Mouse (Mus musculus): ENCODE results near the gene Fgfr2.
A peak's percentile ranks its signal among the peaks of the same experiment; 100 is the strongest.

DNA sequence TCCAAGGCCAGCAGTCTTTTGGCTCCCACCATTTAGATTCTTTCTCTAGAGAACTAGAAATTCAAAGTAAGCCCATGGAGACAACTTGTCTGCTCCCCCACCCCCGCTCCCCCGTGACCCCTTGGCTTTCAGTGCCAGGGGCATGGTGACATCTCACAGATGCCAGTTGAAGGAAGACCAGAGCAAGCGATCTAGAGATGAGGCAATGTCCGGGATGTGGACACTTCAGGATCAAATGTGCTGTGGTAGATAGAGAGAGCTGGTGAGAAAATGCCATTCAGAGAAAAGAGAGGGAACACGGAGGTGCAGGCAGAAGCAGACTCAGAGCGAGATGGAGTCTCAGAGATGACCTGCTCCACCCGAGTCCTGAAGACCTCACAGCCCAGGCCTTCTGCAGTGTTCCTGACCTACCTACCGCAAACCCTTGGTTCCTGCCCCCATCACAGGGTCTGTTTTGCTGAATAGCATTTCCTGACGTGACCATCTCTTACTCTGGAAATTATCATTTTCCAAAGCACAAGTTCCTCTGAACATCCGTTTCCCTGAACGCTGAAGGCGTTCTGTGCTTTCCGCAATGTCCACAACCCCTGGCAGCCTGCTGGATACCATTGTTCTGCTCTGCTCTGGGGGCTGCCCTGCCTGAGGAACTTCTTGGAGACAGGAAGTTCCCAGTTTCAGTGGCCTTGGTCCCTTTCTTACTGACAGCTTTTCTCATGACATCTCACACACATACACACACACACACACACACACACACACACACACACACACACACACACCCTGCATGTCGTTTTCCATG lies 783.9 kb downstream of the Fgfr2 start:
- TF ChIP-seq CTCF (IDR thresholded peaks at IDR 0.05) (no peak), EP300 (IDR thresholded peaks at IDR 0.05) (peak; percentile 87)
